Mouse (Mus musculus): ENCODE data around the gene Evl.
"Not testable (repeated sequence)": the region's sequence is repeated elsewhere in the genome, so short reads cannot be mapped to it uniquely, and the experiment has no call there.

Evl gene
- long read RNA-seq, experiment 1, partial matches to known transcripts, result 1 of 3 reads
- long read RNA-seq, experiment 1, other reads (novel, unspliced or antisense), result 2 of 3 reads
- long read RNA-seq, experiment 2, partial matches to known transcripts, result 3 of 5 reads
- long read RNA-seq, experiment 2, other reads (novel, unspliced or antisense), result 1 of 5 reads

GRCm38 (mm10) chr12:108554120-108554841 is at the start of gene Evl:
TSS of gene Evl (plus strand) at chr12:108554720.
- intact Hi-C loops (cut with DNase I), result no loop called here

GRCm38 (mm10) chr12:108505846-108506245 is 48.7 kb upstream of the Evl start:
- intact Hi-C loops (cut with DNase I), result no loop called here

- intact Hi-C loops (cut with DNase I), result not testable (repeated sequence)
Measured at GRCm38 (mm10) chr12:108507046-108507445, 47.5 kb upstream of the Evl start.

- intact Hi-C loops (cut with DNase I), result no loop called here
Measured at GRCm38 (mm10) chr12:108510571-108510970, 43.9 kb upstream of the Evl start.

GRCm38 (mm10) chr12:108511009-108511408 is 43.5 kb upstream of the Evl start:
- intact Hi-C loops (cut with DNase I), result no loop called here

- intact Hi-C loops (cut with DNase I), result no loop called here
Measured at GRCm38 (mm10) chr12:108515464-108515863, 39.1 kb upstream of the Evl start.

GRCm38 (mm10) chr12:108519374-108519773 is 35.1 kb upstream of the Evl start:
- intact Hi-C loops (cut with DNase I), result no loop called here

GRCm38 (mm10) chr12:108529214-108529613 is 25.3 kb upstream of the Evl start:
- intact Hi-C loops (cut with DNase I), result no loop called here

GRCm38 (mm10) chr12:108534484-108534883 is 20.0 kb upstream of the Evl start:
- intact Hi-C loops (cut with DNase I), result no loop called here

GRCm38 (mm10) chr12:108536461-108536860 is 18.1 kb upstream of the Evl start:
- intact Hi-C loops (cut with DNase I), result no loop called here

- intact Hi-C loops (cut with DNase I), result no loop called here
Measured at GRCm38 (mm10) chr12:108541088-108541487, 13.4 kb upstream of the Evl start.

GRCm38 (mm10) chr12:108546508-108547153 is 7.9 kb upstream of the Evl start:
- intact Hi-C loops (cut with DNase I), result no loop called here

GRCm38 (mm10) chr12:108547251-108547875 is 7.2 kb upstream of the Evl start:
- intact Hi-C loops (cut with DNase I), result no loop called here

- intact Hi-C loops (cut with DNase I), result no loop called here
Measured at GRCm38 (mm10) chr12:108551731-108552130, 2.8 kb upstream of the Evl start.

GRCm38 (mm10) chr12:108553079-108553478 is 1.4 kb upstream of the Evl start:
- intact Hi-C loops (cut with DNase I), result no loop called here

GRCm38 (mm10) chr12:108554861-108555556 is 489 bp downstream of the Evl start:
- intact Hi-C loops (cut with DNase I), result no loop called here

GRCm38 (mm10) chr12:108558194-108558593 is 3.7 kb downstream of the Evl start:
- intact Hi-C loops (cut with DNase I), result no loop called here

- intact Hi-C loops (cut with DNase I), result loop anchor here (5.0 kb wide), 1 partner anchor 189 kb away; no protein-coding TSS in a partner anchor
Measured at GRCm38 (mm10) chr12:108563238-108563637, 8.7 kb downstream of the Evl start.

GRCm38 (mm10) chr12:108564910-108565506 is 10.5 kb downstream of the Evl start:
- intact Hi-C loops (cut with DNase I), result loop anchor here (5.0 kb wide), 1 partner anchor 187 kb away; no protein-coding TSS in a partner anchor

GRCm38 (mm10) chr12:108579156-108579871 is 24.8 kb downstream of the Evl start:
- intact Hi-C loops (cut with DNase I), result no loop called here
